ENCODE assay signal across 30 mouse cellular contexts in the genomic region with DNA sequence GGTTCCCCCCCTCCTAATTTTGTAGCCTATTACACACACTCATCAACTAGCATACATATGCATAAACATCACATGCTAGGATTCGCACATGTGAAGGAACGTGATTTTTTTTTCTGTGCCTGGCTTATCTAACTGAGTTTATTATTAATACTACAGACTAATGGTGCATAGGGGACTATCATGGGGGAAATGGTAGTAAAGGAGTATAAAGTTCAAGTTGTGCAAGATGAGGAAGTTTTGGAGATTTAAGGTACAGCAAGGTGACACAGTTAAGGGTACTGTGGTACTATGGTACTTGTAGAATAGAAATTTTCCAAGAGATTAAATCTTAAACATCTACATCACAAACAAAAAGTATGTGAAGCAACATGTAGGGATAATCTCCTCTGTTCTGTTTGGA.
"Had no signal": no experiment of that assay in that cellular context is flagged by ENCODE, and none has a peak within 500 bp of the region (broad histone marks: within the 10 kb centered on the region; RNA-seq: fewer than 3 reads in every experiment).

No protein-coding gene starts in this region.

- H3K9ac ChIP-seq: limb, embryonic 12.5 days; limb, embryonic 13.5 days; limb, embryonic 15.5 days; liver, embryonic 12.5 days; liver, embryonic 13.5 days; liver, embryonic 14.5 days; liver, embryonic 15.5 days; liver, postnatal 0 days; lung, embryonic 14.5 days; lung, embryonic 15.5 days; midbrain, embryonic 12.5 days; midbrain, embryonic 13.5 days; midbrain, embryonic 15.5 days; neural tube, embryonic 12.5 days had no signal

- H3K27ac ChIP-seq: limb, embryonic 10.5 days; limb, embryonic 12.5 days; limb, embryonic 13.5 days; limb, embryonic 15.5 days; liver, embryonic 12.5 days; liver, embryonic 13.5 days; liver, embryonic 14.5 days; liver, embryonic 15.5 days; lung, embryonic 15.5 days; macrophage; midbrain, embryonic 10.5 days; midbrain, embryonic 12.5 days; midbrain, embryonic 13.5 days; midbrain, embryonic 15.5 days; neural tube, embryonic 12.5 days had no signal

- ATAC-seq: liver, embryonic 12.5 days; liver, postnatal 0 days; lung, postnatal 0 days; midbrain, embryonic 13.5 days; midbrain, embryonic 15.5 days; midbrain, embryonic 16.5 days had no signal

- H3K4me2 ChIP-seq: limb, embryonic 12.5 days; limb, embryonic 13.5 days; limb, embryonic 15.5 days; liver, embryonic 11.5 days; liver, embryonic 12.5 days; liver, embryonic 13.5 days; liver, embryonic 15.5 days; lung, embryonic 14.5 days; lung, embryonic 15.5 days; midbrain, embryonic 12.5 days; midbrain, embryonic 13.5 days; midbrain, embryonic 15.5 days; neural tube, embryonic 12.5 days had no signal

- H3K4me1 ChIP-seq: limb, embryonic 10.5 days; limb, embryonic 12.5 days; limb, embryonic 13.5 days; limb, embryonic 15.5 days; liver, embryonic 12.5 days; liver, embryonic 13.5 days; liver, embryonic 15.5 days; lung, embryonic 15.5 days; midbrain, embryonic 10.5 days; midbrain, embryonic 12.5 days; midbrain, embryonic 13.5 days; midbrain, embryonic 15.5 days; neural tube, embryonic 12.5 days had no signal

- H3K4me3 ChIP-seq: limb, embryonic 10.5 days; limb, embryonic 12.5 days; limb, embryonic 13.5 days; limb, embryonic 15.5 days; liver, embryonic 12.5 days; liver, embryonic 13.5 days; liver, embryonic 15.5 days; lung, embryonic 15.5 days; megakaryocyte, embryonic 14.5 days; midbrain, embryonic 10.5 days; midbrain, embryonic 12.5 days; midbrain, embryonic 13.5 days; midbrain, embryonic 15.5 days; myocyte; neural tube, embryonic 12.5 days had no signal

- H3K9me3 ChIP-seq: limb, embryonic 10.5 days; limb, embryonic 12.5 days; limb, embryonic 13.5 days; limb, embryonic 15.5 days; liver, embryonic 12.5 days; liver, embryonic 13.5 days; liver, embryonic 15.5 days; lung, embryonic 15.5 days; megakaryocyte, embryonic 14.5 days; midbrain, embryonic 12.5 days; midbrain, embryonic 13.5 days; midbrain, embryonic 15.5 days; neural tube, embryonic 12.5 days had no signal

- H3K27me3 ChIP-seq: limb, embryonic 12.5 days; limb, embryonic 13.5 days; limb, embryonic 15.5 days; liver, embryonic 12.5 days; liver, embryonic 13.5 days; liver, embryonic 15.5 days; lung, embryonic 15.5 days; megakaryocyte, embryonic 14.5 days; midbrain, embryonic 12.5 days; midbrain, embryonic 13.5 days; midbrain, embryonic 15.5 days; neural tube, embryonic 12.5 days had no signal

- H3K36me3 ChIP-seq: limb, embryonic 10.5 days; limb, embryonic 12.5 days; limb, embryonic 13.5 days; limb, embryonic 15.5 days; liver, embryonic 12.5 days; liver, embryonic 13.5 days; liver, embryonic 15.5 days; lung, embryonic 15.5 days; midbrain, embryonic 10.5 days; midbrain, embryonic 12.5 days; midbrain, embryonic 13.5 days; midbrain, embryonic 15.5 days; neural tube, embryonic 12.5 days had no signal

- DNase-seq: left cerebral cortex, postnatal 4 days; liver, embryonic 13.5 days; liver, postnatal 0 days; lung, adult 18-20 months; lung, adult 2 months; lung, embryonic 14.5 days; lung, postnatal 10 days; lung, postnatal 14 days; lung, postnatal 36 days; lung, postnatal 4 days; midbrain, embryonic 14.5 days had no signal
